Mouse (Mus musculus) olfactory bulb, adult 2 months (tissue): ENCODE results near the gene Cdh4. TPM values are rescaled to one million over a fixed set of nuclear protein-coding genes. Genes with fewer than 3 reads are reported as not detected.

Source experiments
- H3K27ac ChIP-seq: fragments of 200-500 bp; 2 replicates; pipeline ENCODE4 v1.5.1; 2012; ENCODE audit warnings: low read depth, low read length; ENCODE audit not compliant: insufficient read depth
- H3K4me1 ChIP-seq: fragments of 200-500 bp; 2 replicates; pipeline ENCODE4 v1.6.1; 2012; ENCODE audit warnings: low read length; ENCODE audit not compliant: control insufficient read depth, insufficient read depth
- H3K4me3 ChIP-seq: fragments of 200-500 bp; 2 replicates; pipeline ENCODE4 v1.5.1; 2012; ENCODE audit warnings: mild to moderate bottlenecking, low read depth, low read length, moderate library complexity; ENCODE audit not compliant: insufficient read depth
- CTCF ChIP-seq: fragments of 200-500 bp; IDR thresholded peaks from 2 replicates; pipeline ENCODE4 v1.5.1; 2012; ENCODE audit warnings: low read depth, mild to moderate bottlenecking, low read length, moderate library complexity; ENCODE audit not compliant: insufficient read depth
- POLR2A ChIP-seq: fragments of 200-500 bp; IDR thresholded peaks from 2 replicates; pipeline ENCODE4 v1.6.1; 2012; ENCODE audit warnings: mild to moderate bottlenecking, low read depth, low read length, moderate library complexity; ENCODE audit not compliant: insufficient read depth
- WGBS: fragments of 180-500 bp; shearing (Covaris S2); methylation state at CpG from one replicate; pipeline ENCODE4 v1.1.7; 2018; 5-methylcytosine and 5-hydroxymethylcytosine counted together
- polyA plus RNA-seq: library from polyadenylated mRNA; stranded (reverse); fragments of >200 nt; gene quantifications from 2 replicates; pipeline ENCODE4 v1.2.4, GENCODE M21; 2012; ENCODE audit warnings: low replicate concordance; ENCODE audit not compliant: missing spikeins, insufficient read depth, insufficient read length

The Cdh4 gene
- polyA plus RNA-seq, 1 experiment: not detected

DNA sequence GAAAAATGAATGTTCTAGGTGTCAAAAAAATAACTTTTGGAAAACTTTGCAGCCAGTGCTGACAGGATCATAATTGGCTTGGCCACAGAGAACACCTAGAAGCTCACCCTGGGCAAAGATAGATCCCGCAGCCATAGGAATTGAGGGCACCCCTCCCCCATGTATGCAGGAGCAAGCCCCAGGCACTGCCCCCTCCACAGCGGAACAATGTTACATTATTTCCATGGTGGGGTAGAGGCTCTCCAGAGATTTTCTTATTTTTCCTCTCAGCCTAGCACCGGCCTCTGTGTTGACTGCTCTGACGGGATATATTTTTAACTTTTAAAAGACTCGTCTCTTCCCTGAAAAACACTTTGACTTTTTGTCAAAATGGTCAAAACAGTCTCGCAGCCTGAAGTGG, 131.6 kb downstream of the Cdh4 start:
- no peak overlapping the region for H3K4me3 ChIP-seq
- peaks cover 15% of the 10 kb centered on the region for H3K4me1 ChIP-seq
- 70% methylated on average over 6 of the region's 6 CpGs for WGBS
- no peak for TF ChIP-seq CTCF
- TF ChIP-seq POLR2A: no peak
- H3K27ac ChIP-seq: no peak overlapping the region

DNA sequence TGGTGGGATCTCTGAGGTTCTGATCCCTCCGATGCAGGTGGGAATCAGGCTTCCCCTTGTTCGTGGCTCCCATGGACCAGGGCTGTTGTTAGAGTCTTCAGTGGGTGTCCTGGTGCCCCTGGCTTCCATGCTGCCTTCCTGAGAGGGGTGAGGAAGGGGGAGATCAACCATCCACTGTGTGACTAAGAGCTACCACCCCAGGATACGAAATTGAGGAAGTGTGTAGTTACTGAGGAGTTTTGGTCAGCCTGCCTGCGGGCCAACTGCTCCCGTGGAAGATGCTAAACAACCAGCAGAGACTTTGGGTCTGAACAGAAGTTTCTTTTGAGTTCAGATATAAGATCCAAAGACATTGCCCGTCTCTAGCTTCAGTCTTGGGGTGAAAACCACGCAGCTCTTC, 133.4 kb downstream of the Cdh4 start:
- no peak overlapping the region for H3K27ac ChIP-seq
- no peak for TF ChIP-seq CTCF
- 92% methylated on average over 7 of the region's 7 CpGs for WGBS
- H3K4me3 ChIP-seq: no peak overlapping the region
- peaks cover 13% of the 10 kb centered on the region for H3K4me1 ChIP-seq

DNA sequence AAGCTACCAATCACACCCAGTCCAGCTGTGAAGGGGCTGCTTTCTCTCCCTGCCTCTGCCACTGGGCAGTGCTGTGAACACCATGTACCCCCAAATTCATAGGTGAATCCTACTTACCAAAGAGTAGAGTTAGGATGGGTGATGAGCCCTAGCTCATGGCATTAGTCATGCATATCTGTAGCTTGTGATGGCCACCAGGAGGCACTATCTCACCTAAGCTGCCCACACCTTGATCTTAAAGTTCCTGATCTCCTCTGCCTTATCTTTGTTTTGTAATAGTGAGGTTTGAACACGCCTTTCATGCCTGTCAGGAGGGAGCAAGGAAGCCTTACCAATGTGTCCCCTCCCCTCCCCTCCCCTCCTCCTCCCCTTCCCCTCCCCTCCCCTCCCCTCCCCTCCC, 134.0 kb downstream of the Cdh4 start:
- no peak overlapping the region for H3K4me3 ChIP-seq
- H3K4me1 ChIP-seq: peaks cover 6% of the 10 kb centered on the region
- H3K27ac ChIP-seq: no peak overlapping the region
- TF ChIP-seq CTCF: no peak
- no peak for TF ChIP-seq POLR2A
- WGBS: 85% methylated on average over 1 of the region's 1 CpGs

DNA sequence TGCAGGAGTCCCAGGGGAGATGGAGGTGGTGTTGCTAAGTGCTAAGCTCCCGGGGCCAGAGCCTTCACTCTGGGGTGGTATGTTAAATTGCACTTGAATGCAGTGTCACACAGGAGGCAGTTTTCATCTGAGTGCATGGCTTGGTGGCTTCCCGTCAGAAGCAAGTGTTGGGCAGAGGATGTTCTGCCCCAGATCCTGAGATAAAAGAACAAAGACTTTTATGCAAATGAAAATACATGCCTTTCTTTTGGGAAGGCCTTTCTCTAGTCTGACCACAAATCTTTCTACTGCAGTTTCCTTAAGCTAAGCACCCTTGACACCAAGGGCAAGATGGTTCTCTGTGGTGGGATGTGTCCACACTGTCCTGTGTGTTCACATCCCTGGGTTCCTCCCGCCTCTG, 136.1 kb downstream of the Cdh4 start:
- WGBS: 88% methylated on average over 3 of the region's 3 CpGs
- Histone ChIP-seq H3K27ac (no peak overlapping the region), H3K4me1 (peaks cover 8% of the 10 kb centered on the region), H3K4me3 (no peak overlapping the region)
- TF ChIP-seq CTCF (no peak), POLR2A (no peak)

DNA sequence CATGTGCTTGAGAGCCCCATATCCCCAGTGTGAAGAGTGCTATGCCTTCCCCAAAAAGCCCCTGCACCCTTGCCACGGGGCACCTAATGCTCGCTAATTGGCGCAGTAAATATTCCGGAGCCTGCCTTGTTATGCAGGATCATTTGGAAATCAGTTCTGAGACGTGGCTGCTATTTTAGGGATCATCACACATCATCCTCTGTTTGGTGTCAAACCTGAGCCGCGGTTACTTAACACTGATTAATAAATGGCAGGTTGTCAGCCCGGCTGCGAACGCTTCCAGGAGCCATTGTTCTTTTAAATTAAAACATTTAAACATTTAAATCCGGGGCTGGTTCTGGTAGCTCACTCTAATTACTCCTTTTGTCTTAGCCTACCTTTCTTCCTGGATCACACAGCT, 136.6 kb downstream of the Cdh4 start:
- H3K4me1 ChIP-seq: peaks cover 13% of the 10 kb centered on the region
- 68% methylated on average over 11 of the region's 11 CpGs for WGBS
- no peak overlapping the region for H3K4me3 ChIP-seq
- no peak overlapping the region for H3K27ac ChIP-seq
- TF ChIP-seq POLR2A (no peak), CTCF (no peak)

DNA sequence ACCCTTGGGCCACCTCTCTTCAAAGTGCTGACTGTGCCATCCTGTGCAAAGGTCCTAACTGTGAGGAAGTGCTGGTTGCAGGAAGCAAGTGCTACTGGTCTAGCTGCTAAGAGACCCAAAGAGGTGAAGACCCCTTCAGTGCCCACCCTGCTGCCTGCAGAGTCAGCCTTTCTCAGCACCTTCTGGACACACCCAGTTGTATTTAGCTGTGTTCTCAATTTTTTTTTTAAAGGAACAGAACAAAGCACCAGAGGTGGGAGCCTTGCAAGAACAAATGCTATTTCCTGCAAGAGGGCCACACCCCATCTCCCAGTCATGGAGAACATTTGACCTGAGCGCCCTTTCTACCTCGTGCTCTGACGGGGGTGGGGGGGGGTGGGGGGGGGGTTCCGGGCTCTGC, 138.2 kb downstream of the Cdh4 start:
- Histone ChIP-seq H3K4me1 (peaks cover 17% of the 10 kb centered on the region), H3K4me3 (no peak overlapping the region), H3K27ac (no peak overlapping the region)
- TF ChIP-seq CTCF (no peak), POLR2A (no peak)
- WGBS: 78% methylated on average over 4 of the region's 4 CpGs

DNA sequence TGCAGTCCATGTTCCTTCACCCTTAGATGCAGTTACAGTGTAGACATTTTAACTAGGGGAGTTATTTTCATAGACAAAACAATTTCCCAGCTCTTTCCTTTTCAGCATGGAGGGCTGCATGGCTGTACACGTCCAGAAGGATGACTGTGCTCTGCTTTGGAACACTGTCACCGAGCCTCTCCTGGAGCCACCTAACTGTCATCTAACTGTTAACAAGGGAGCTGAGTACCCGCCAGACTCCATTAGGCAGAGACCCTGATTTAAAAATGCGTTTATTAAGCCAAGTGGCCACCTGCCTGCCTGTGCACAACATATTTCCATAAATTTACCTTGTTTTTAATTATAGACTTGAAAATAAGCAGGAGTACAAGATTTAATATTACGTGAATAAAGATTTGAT, 138.8 kb downstream of the Cdh4 start:
- TF ChIP-seq POLR2A: no peak
- no peak for TF ChIP-seq CTCF
- Histone ChIP-seq H3K4me1 (peaks cover 17% of the 10 kb centered on the region), H3K27ac (no peak overlapping the region), H3K4me3 (no peak overlapping the region)
- 79% methylated on average over 5 of the region's 5 CpGs for WGBS

DNA sequence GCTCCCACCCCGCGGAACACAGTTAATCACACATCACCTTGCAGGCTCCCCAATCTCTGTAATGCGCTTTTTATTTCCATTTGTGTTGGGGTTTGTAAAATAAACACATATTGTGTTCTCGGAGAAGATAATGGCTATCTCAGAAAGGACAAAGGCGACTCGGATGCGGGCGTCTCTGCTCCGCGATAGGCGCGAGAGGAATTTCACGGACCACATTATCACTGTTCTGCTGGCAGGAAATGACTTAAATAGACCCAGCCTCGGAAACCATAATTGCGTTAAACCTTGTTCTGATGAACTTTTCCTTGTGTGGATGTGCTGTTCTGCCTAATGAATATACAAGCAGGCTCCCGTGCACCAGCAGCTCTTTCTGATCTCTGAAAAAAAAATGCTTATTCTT, 140.7 kb downstream of the Cdh4 start:
- Histone ChIP-seq H3K4me3 (no peak overlapping the region), H3K4me1 (peaks cover 26% of the 10 kb centered on the region), H3K27ac (no peak overlapping the region)
- WGBS: 36% methylated on average over 16 of the region's 16 CpGs
- no peak for TF ChIP-seq CTCF
- TF ChIP-seq POLR2A: no peak

DNA sequence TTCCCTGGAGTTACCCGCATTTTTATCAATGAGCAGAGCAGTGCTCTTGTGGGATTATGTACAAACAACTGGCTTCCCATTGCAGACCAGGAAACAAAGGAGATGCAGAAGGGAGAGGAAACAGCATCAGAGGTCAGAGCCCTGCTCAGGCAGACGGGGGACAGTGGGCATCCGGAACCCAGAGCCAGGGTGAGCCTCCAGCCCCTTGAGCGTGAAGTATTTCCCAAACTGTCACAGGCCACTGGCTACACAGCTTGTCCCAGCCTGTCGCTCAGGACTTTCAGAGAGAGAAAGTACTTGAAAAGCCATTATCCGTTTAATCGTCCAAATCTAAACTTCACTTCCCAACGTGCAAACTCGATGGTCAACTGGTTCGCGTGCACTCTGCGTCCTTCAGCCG, 142.4 kb downstream of the Cdh4 start:
- 77% methylated on average over 13 of the region's 13 CpGs for WGBS

DNA sequence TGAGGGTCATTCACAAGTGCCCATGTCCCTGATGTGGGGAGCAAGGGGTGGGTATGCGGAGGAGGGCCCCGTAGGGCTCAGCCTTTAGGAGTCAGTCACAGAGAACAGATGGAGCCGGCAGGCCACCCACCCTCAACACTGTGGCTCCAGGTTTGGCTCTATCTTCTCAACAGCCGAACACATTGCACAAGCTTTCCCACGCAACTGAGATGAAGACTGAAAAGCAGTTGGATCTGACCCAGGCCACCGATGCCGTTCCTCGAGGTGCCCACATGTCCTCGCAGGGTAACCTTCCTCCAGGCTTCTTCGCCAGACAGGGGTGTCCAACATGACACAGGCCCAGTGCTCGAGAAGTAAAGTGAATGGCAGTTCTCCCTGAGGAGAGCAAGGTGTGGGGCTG, 144.2 kb downstream of the Cdh4 start:
- TF ChIP-seq POLR2A (no peak), CTCF (no peak)
- H3K4me1 ChIP-seq: peaks cover 31% of the 10 kb centered on the region
- 77% methylated on average over 11 of the region's 11 CpGs for WGBS
- H3K4me3 ChIP-seq: no peak overlapping the region
- H3K27ac ChIP-seq: no peak overlapping the region

More for the DNA sequence above, 142.4 kb downstream of the Cdh4 start:
- Histone ChIP-seq H3K4me1 (peaks cover 26% of the 10 kb centered on the region), H3K4me3 (no peak overlapping the region), H3K27ac (no peak overlapping the region)
- no peak for TF ChIP-seq POLR2A
